Mouse (Mus musculus) cerebellum, adult 2 months (tissue): ENCODE measurements around the gene Bbip1. TPM values are rescaled to one million over a fixed set of nuclear protein-coding genes. Genes with fewer than 3 reads are reported as not detected.
A peak's percentile ranks its signal among the peaks of the same experiment; 100 is the strongest.
"Not testable (repeated sequence)": the region's sequence is repeated elsewhere in the genome, so short reads cannot be mapped to it uniquely, and the experiment has no call there.

Experiments
- DNase-seq, 2 experiments: peaks; one replicate each; pipeline ENCODE4 v3.0.0; 2021
- H3K27ac ChIP-seq: fragments of 200-500 bp; 2 replicates; pipeline ENCODE4 v1.5.1; 2012; ENCODE audit warnings: low read length, control low read depth, inconsistent platforms; ENCODE audit not compliant: insufficient read depth
- H3K27me3 ChIP-seq: fragments of 200-500 bp; 2 replicates; pipeline ENCODE4 v1.6.1; 2012; ENCODE audit warnings: inconsistent platforms, mild to moderate bottlenecking, low read length, moderate library complexity; ENCODE audit not compliant: control insufficient read depth, insufficient read depth
- H3K4me1 ChIP-seq: fragments of 200-500 bp; 2 replicates; pipeline ENCODE4 v1.6.1; 2011; ENCODE audit warnings: low read length; ENCODE audit not compliant: control insufficient read depth, insufficient read depth
- H3K4me3 ChIP-seq: fragments of 200-500 bp; replicated peaks from 2 replicates; pipeline ENCODE3; 2011; ENCODE audit warnings: mild to moderate bottlenecking, low read depth, low read length, control low read depth; ENCODE audit not compliant: insufficient read depth
- CTCF ChIP-seq: fragments of 200-500 bp; IDR thresholded peaks from 2 replicates; pipeline ENCODE4 v1.5.1; 2011; ENCODE audit warnings: low read depth, mild to moderate bottlenecking, control low read depth, low read length, moderate library complexity, borderline replicate concordance; ENCODE audit not compliant: insufficient read depth
- POLR2A ChIP-seq: fragments of 200-500 bp; IDR thresholded peaks from 2 replicates; pipeline ENCODE4 v1.6.1; 2011; ENCODE audit warnings: low read length, control low read depth, borderline replicate concordance; ENCODE audit not compliant: insufficient read depth
- WGBS: fragments of 180-500 bp; shearing (Covaris S2); methylation state at CpG from one replicate; pipeline ENCODE4 v1.1.7; 2018; 5-methylcytosine and 5-hydroxymethylcytosine counted together
- polyA plus RNA-seq: library from polyadenylated mRNA; depleted of rRNA; stranded (reverse); fragments of >200 nt; gene quantifications from 2 replicates; pipeline ENCODE4 v1.2.3, GENCODE M21; 2012

Bbip1 gene
- polyA plus RNA-seq, 1 experiment: 81.1 TPM

- no peak for DNase-seq
- no peaks in the 10 kb centered on the region; the same call in 1 of the 2 replicates for H3K4me1 ChIP-seq
- WGBS: 81% methylated on average over 4 of the region's 4 CpGs
- no peaks in the 10 kb centered on the region for H3K27me3 ChIP-seq
- TF ChIP-seq CTCF: no peak
- no peak for TF ChIP-seq POLR2A
- H3K27ac ChIP-seq: no peak overlapping the region
- no peak overlapping the region for H3K4me3 ChIP-seq
These were observed 3.3 kb downstream of the Bbip1 start for GRCm38 (mm10) chr19:53941139-53941538.

GRCm38 (mm10) chr19:53939467-53939866 lies 5.0 kb downstream of the Bbip1 start:
- DNase-seq: no peak
- H3K27me3 ChIP-seq: no peaks in the 10 kb centered on the region
- no peaks in the 10 kb centered on the region; the same call in 1 of the 2 replicates for H3K4me1 ChIP-seq
- TF ChIP-seq CTCF (no peak), POLR2A (no peak)
- 85% methylated on average over 4 of the region's 4 CpGs for WGBS
- no peak overlapping the region for H3K4me3 ChIP-seq
- no peak overlapping the region for H3K27ac ChIP-seq

GRCm38 (mm10) chr19:53934046-53934445 lies 10.4 kb downstream of the Bbip1 start:
- Histone ChIP-seq H3K4me1 (no peaks in the 10 kb centered on the region), H3K4me3 (no peak overlapping the region), H3K27ac (no peak overlapping the region), H3K27me3 (no peaks in the 10 kb centered on the region)
- no peak for TF ChIP-seq CTCF
- TF ChIP-seq POLR2A: no peak
- no peak for DNase-seq

GRCm38 (mm10) chr19:53933050-53933449 lies 11.4 kb downstream of the Bbip1 start:
- H3K27ac ChIP-seq: no peak overlapping the region
- DNase-seq: no peak
- no peak overlapping the region for H3K4me3 ChIP-seq
- TF ChIP-seq POLR2A: no peak
- no peak for TF ChIP-seq CTCF
- no peaks in the 10 kb centered on the region for H3K27me3 ChIP-seq
- no peaks in the 10 kb centered on the region for H3K4me1 ChIP-seq

- Histone ChIP-seq H3K27ac (no peak overlapping the region), H3K27me3 (no peaks in the 10 kb centered on the region), H3K4me1 (no peaks in the 10 kb centered on the region), H3K4me3 (no peak overlapping the region)
- no peak for DNase-seq
- 92% methylated on average over 3 of the region's 3 CpGs for WGBS
- TF ChIP-seq POLR2A (no peak), CTCF (no peak)
These were observed 15.2 kb downstream of the Bbip1 start for GRCm38 (mm10) chr19:53929218-53929617.

GRCm38 (mm10) chr19:53926705-53927104 lies 17.7 kb downstream of the Bbip1 start:
- Histone ChIP-seq H3K27me3 (no peaks in the 10 kb centered on the region), H3K4me3 (no peak overlapping the region), H3K27ac (no peak overlapping the region), H3K4me1 (no peaks in the 10 kb centered on the region)
- 100% methylated on average over 1 of the region's 1 CpGs for WGBS
- no peak for DNase-seq
- TF ChIP-seq POLR2A: no peak
- TF ChIP-seq CTCF: no peak

- no peak for DNase-seq
- no peaks in the 10 kb centered on the region for H3K27me3 ChIP-seq
- H3K4me1 ChIP-seq: no peaks in the 10 kb centered on the region
- TF ChIP-seq POLR2A (no peak), CTCF (peak; percentile 38; the same call in 1 of the 2 replicates)
- no peak overlapping the region for H3K27ac ChIP-seq
- H3K4me3 ChIP-seq: no peak overlapping the region
- 87% methylated on average over 2 of the region's 2 CpGs for WGBS
These were observed 19.1 kb downstream of the Bbip1 start for GRCm38 (mm10) chr19:53925338-53925751.

GRCm38 (mm10) chr19:53921996-53922395 lies 22.4 kb downstream of the Bbip1 start:
- WGBS: 86% methylated on average over 3 of the region's 3 CpGs
- H3K4me1 ChIP-seq, H3K27me3 ChIP-seq, DNase-seq, H3K4me3 ChIP-seq, H3K27ac ChIP-seq: not testable (repeated sequence)
